Mouse (Mus musculus) CH12.LX (cell line): ENCODE data around the gene 4930539E08Rik. TPM values are rescaled to one million over a fixed set of nuclear protein-coding genes. Genes with fewer than 3 reads are reported as not detected.

Source experiments
- DNase-seq: peaks from one replicate; pipeline ENCODE4 v3.0.0-alpha.2; 2013; ENCODE audit errors: extremely low read depth
- H3K27ac ChIP-seq: 2 replicates; pipeline ENCODE4 v1.5.1; 2012; ENCODE audit warnings: low read depth, mild to moderate bottlenecking, control low read depth, moderate library complexity; ENCODE audit not compliant: insufficient read depth
- H3K27me3 ChIP-seq: replicated peaks from 2 replicates; pipeline ENCODE3; 2012; ENCODE audit warnings: inconsistent platforms
- H3K36me3 ChIP-seq, 2 experiments: replicated peaks in 1 of 2; 2 replicates each; pipeline versions ENCODE3 to v1.6.1; 2012; ENCODE audit warnings: inconsistent platforms in 1 of 2, low read length in 1 of 2, mild to moderate bottlenecking in 1 of 2, mixed read lengths in 1 of 2, moderate library complexity in 1 of 2; ENCODE audit not compliant: control insufficient read depth in 1 of 2, insufficient read depth in 1 of 2
- H3K4me1 ChIP-seq, 2 experiments: 2 replicates each; pipeline ENCODE4 v1.6.1; 2012; ENCODE audit warnings: inconsistent platforms in 1 of 2, moderate library complexity in 1 of 2; ENCODE audit not compliant: insufficient read depth in 2 of 2, control insufficient read depth in 1 of 2
- H3K4me2 ChIP-seq: 2 replicates; pipeline ENCODE4 v1.6.1; 2012; ENCODE audit warnings: low read depth, mild to moderate bottlenecking, control low read depth; ENCODE audit not compliant: poor library complexity, insufficient read depth, severe bottlenecking
- H3K4me3 ChIP-seq, 3 experiments: fragments of 150-350 bp in 1 of 3; sonication (generic) in 1 of 3; replicated peaks in 1 of 3; 2 replicates each; pipeline versions ENCODE3 to v1.5.1; 2011 to 2012; ENCODE audit warnings: low read depth in 2 of 3, low read length in 2 of 3, mild to moderate bottlenecking in 2 of 3, moderate library complexity in 2 of 3, control low read depth in 1 of 3, improper control_type of control experiment in 1 of 3, inconsistent platforms in 1 of 3, mixed read lengths in 1 of 3; ENCODE audit not compliant: poor library complexity in 1 of 3
- H3K79me2 ChIP-seq: replicated peaks from 2 replicates; pipeline ENCODE4 v1.6.1; 2012; ENCODE audit warnings: mild to moderate bottlenecking, moderate library complexity; ENCODE audit not compliant: control insufficient read depth, poor library complexity, insufficient read depth, severe bottlenecking; ENCODE audit errors: extremely low read depth
- H3K9ac ChIP-seq: 2 replicates; pipeline ENCODE4 v1.6.1; 2012; ENCODE audit warnings: low read depth, mild to moderate bottlenecking, control low read depth, moderate library complexity; ENCODE audit not compliant: insufficient read depth
- H3K9me3 ChIP-seq: replicated peaks from 2 replicates; pipeline ENCODE3; 2012; ENCODE audit warnings: low read length, inconsistent platforms, mixed read lengths
- CHD2 ChIP-seq: IDR thresholded peaks from 2 replicates; pipeline ENCODE4 v1.6.1; 2011; ENCODE audit warnings: low read length, improper control_type of control experiment
- CTCF ChIP-seq, 2 experiments: IDR thresholded peaks in 1 of 2; conservative IDR thresholded peaks in 1 of 2; 2 replicates each; pipeline ENCODE4 v1.5.1; 2011 to 2012; ENCODE audit warnings: low read depth in 2 of 2, low read length in 2 of 2, improper control_type of control experiment in 1 of 2, inconsistent platforms in 1 of 2, mild to moderate bottlenecking in 1 of 2, moderate library complexity in 1 of 2
- E2F4 ChIP-seq: IDR thresholded peaks from 2 replicates; pipeline ENCODE4 v1.6.1; 2011; ENCODE audit warnings: low read depth, low read length, improper control_type of control experiment; ENCODE audit not compliant: insufficient replicate concordance
- ELF1 ChIP-seq: IDR thresholded peaks from 2 replicates; pipeline ENCODE4 v1.6.1; 2014; ENCODE audit warnings: low read depth, mild to moderate bottlenecking, inconsistent platforms, low read length, improper control_type of control experiment
- JUN ChIP-seq: IDR thresholded peaks from 2 replicates; pipeline ENCODE4 v1.6.1; 2011; ENCODE audit warnings: low read depth, mild to moderate bottlenecking, low read length, improper control_type of control experiment, moderate library complexity; ENCODE audit not compliant: insufficient read depth
- MAFK ChIP-seq: IDR thresholded peaks from 2 replicates; pipeline ENCODE4 v1.6.1; 2011; ENCODE audit warnings: low read length, improper control_type of control experiment; ENCODE audit not compliant: insufficient replicate concordance
- MAX ChIP-seq: IDR thresholded peaks from 2 replicates; pipeline ENCODE4 v1.6.1; 2011; ENCODE audit warnings: low read length, improper control_type of control experiment
- MAZ ChIP-seq: IDR thresholded peaks from 2 replicates; pipeline ENCODE4 v1.6.1; 2012; ENCODE audit warnings: low read depth, mild to moderate bottlenecking, inconsistent platforms, low read length, improper control_type of control experiment, moderate library complexity
- MXI1 ChIP-seq: IDR thresholded peaks from 2 replicates; pipeline ENCODE4 v1.6.1; 2011; ENCODE audit warnings: mild to moderate bottlenecking, low read depth, low read length, improper control_type of control experiment
- MYC ChIP-seq: IDR thresholded peaks from 2 replicates; pipeline ENCODE4 v1.6.1; 2011; ENCODE audit warnings: low read depth, mild to moderate bottlenecking, improper control_type of control experiment, low read length
- NRF1 ChIP-seq: IDR thresholded peaks from 2 replicates; pipeline ENCODE4 v1.6.1; 2014; ENCODE audit warnings: low read depth, mild to moderate bottlenecking, inconsistent platforms, low read length, improper control_type of control experiment, moderate library complexity
- POLR2A ChIP-seq: IDR thresholded peaks from 2 replicates; pipeline ENCODE4 v1.6.1; 2011; ENCODE audit warnings: low read depth, mild to moderate bottlenecking, improper control_type of control experiment, low read length
- POLR2AphosphoS2 ChIP-seq: IDR thresholded peaks from 2 replicates; pipeline ENCODE4 v1.6.1; 2011; ENCODE audit warnings: low read depth, low read length, improper control_type of control experiment
- RCOR1 ChIP-seq: conservative IDR thresholded peaks from 2 replicates; pipeline ENCODE4 v1.6.1; 2012; ENCODE audit warnings: low read depth, mild to moderate bottlenecking, inconsistent platforms, low read length, improper control_type of control experiment
- SIN3A ChIP-seq: IDR thresholded peaks from 2 replicates; pipeline ENCODE4 v1.6.1; 2012; ENCODE audit warnings: low read length, improper control_type of control experiment, inconsistent platforms
- SMC3 ChIP-seq: IDR thresholded peaks from 2 replicates; pipeline ENCODE4 v1.6.1; 2011; ENCODE audit warnings: low read depth, low read length, improper control_type of control experiment
- TBP ChIP-seq: conservative IDR thresholded peaks from 2 replicates; pipeline ENCODE4 v1.6.1; 2011; ENCODE audit warnings: low read depth, low read length, improper control_type of control experiment
- TCF12 ChIP-seq: IDR thresholded peaks from 2 replicates; pipeline ENCODE4 v1.6.1; 2014; ENCODE audit warnings: low read depth, mild to moderate bottlenecking, inconsistent platforms, low read length, improper control_type of control experiment
- UBTF ChIP-seq: IDR thresholded peaks from 2 replicates; pipeline ENCODE4 v1.6.1; 2012; ENCODE audit warnings: low read depth, mild to moderate bottlenecking, inconsistent platforms, low read length, improper control_type of control experiment, moderate library complexity
- USF2 ChIP-seq: conservative IDR thresholded peaks from 2 replicates; pipeline ENCODE4 v1.6.1; 2011; ENCODE audit warnings: low read depth, low read length, improper control_type of control experiment
- ZKSCAN1 ChIP-seq: IDR thresholded peaks from 2 replicates; pipeline ENCODE4 v1.6.1; 2012; ENCODE audit warnings: low read depth, inconsistent platforms, low read length, improper control_type of control experiment, borderline replicate concordance
- ZMIZ1 ChIP-seq: IDR thresholded peaks from 2 replicates; pipeline ENCODE4 v1.6.1; 2012; ENCODE audit warnings: low read depth, mild to moderate bottlenecking, inconsistent platforms, low read length, improper control_type of control experiment
- dilution Hi-C: fragments of 300-500 bp; cut with MboI; formaldehyde crosslinking; loops from 2 replicates; pipeline ENCODE4 v1.14.3; 2020; ENCODE audit warnings: low sequenced_read_pairs; ENCODE audit not compliant: extremely low pct_unique_long_range_greater_than_20kb, extremely low pct_ligation_motif_present
- in situ Hi-C: fragments of 300-500 bp; cut with MboI; formaldehyde crosslinking; loops from 3 replicates; pipeline ENCODE4 v1.14.3; 2019; ENCODE audit warnings: low sequenced_read_pairs, low pct_ligation_motif_present, low pct_unique_long_range_greater_than_20kb, mixed read lengths
- polyA plus RNA-seq: library from polyadenylated mRNA; unstranded; fragments of >175 nt; gene quantifications from 2 replicates; pipeline ENCODE4 v1.2.1, GENCODE M21; 2012; ENCODE audit warnings: low read depth; ENCODE audit not compliant: insufficient read length
- total RNA-seq, 2 experiments: library from RNA; depleted of rRNA; stranded (reverse); fragments of 300-350 nt in 1 of 2; fragments of >200 nt in 1 of 2; gene quantifications; 2 replicates each; pipeline ENCODE4 v1.2.3; 2012 to 2014

Gene 4930539E08Rik
- total RNA-seq (2012; rRNA removed) (1.4 TPM in 2 replicates), total RNA-seq (2014; rRNA removed) (0.57 and 0.62 TPM in 2 replicates), polyA plus RNA-seq (1.2 and 1.4 TPM in 2 replicates)

DNA sequence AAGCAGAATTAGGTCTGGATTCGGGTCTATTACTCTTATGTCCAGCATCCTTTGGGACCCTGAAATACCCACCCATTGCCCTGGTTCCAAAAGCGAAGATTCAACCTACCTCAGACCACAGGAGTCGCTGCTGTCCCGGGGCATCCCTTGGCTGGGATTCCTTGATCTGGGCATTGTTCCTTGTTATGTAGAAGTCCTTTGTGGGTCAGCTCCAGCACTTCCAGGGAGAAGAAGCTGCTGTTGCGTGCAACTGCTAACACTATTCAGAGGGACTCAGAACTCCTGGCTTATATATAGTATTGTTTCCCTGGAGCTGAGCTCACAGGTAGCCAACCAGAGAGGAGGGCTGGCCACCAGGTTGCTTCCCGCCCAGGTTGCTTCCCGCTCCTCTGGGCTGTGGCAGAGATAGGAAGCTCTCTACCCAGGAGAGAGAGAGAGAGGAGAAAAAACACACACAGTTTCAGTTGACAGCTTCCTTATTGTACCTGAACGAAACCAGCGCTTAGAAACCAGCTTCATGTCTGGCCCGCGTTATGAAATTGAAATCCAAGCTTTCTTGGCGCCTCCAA lies at the start of gene 4930539E08Rik:
Gene 4930539E08Rik (minus strand): TSS at position 265 of the 569 bp plus-strand sequence.
- no peak within 1 kb of the TSS for H3K4me2 ChIP-seq
- no peaks in the 10 kb centered on the region for H3K36me3 ChIP-seq
- H3K4me1 ChIP-seq: no peaks in the 10 kb centered on the region; a peak in 1 of 4 replicates
- dilution Hi-C loops: no loop called here
- in situ Hi-C loops: no loop called here
- no peaks in the 10 kb centered on the region for H3K27me3 ChIP-seq
- TF ChIP-seq POLR2A (no peak), ZMIZ1 (no peak), MAX (no peak), MYC (no peak), RCOR1 (no peak), TCF12 (no peak), E2F4 (no peak), SMC3 (no peak), TBP (no peak), MAZ (no peak), CHD2 (no peak), NRF1 (no peak)
- no peaks in the 10 kb centered on the region for H3K9me3 ChIP-seq
- H3K9ac ChIP-seq: no peak within 1 kb of the TSS
- DNase-seq: no peak
- no peaks in the 10 kb centered on the region for H3K79me2 ChIP-seq
- H3K27ac ChIP-seq: no peak within 1 kb of the TSS
- no peak within 1 kb of the TSS for H3K4me3 ChIP-seq

GRCm38 (mm10) chr17:28961596-28961995 lies 46.5 kb upstream of the 4930539E08Rik start:
- no peak overlapping the region for H3K27ac ChIP-seq
- H3K4me2 ChIP-seq: no peak overlapping the region
- TF ChIP-seq JUN: no peak
- no peak for TF ChIP-seq MAFK
- TF ChIP-seq CTCF (conservative IDR thresholded peaks at IDR 0.05 in 1 of 2, IDR thresholded peaks at IDR 0.05 in 1 of 2; ENCODE audit: low read depth in 2 of 2, low read length in 2 of 2): no peak
- no peak for TF ChIP-seq NRF1
- TF ChIP-seq SIN3A: no peak
- TF ChIP-seq TCF12: no peak
- no peak for TF ChIP-seq MYC
- TF ChIP-seq POLR2AphosphoS2: no peak
- no peak for TF ChIP-seq UBTF
- TF ChIP-seq USF2: no peak
- no peak for TF ChIP-seq ZKSCAN1
- TF ChIP-seq MXI1: no peak
- no peak for TF ChIP-seq POLR2A
- no peak for TF ChIP-seq E2F4
- no peak for TF ChIP-seq ELF1
- TF ChIP-seq, all 38 proteins: peak for 0
- in situ Hi-C loops: no loop called here
- Histone ChIP-seq H3K9ac (no peak overlapping the region), H3K79me2 (peaks cover 31% of the 10 kb centered on the region), H3K27me3 (no peaks in the 10 kb centered on the region), H3K4me1 (peaks cover 4 to 77% of the 10 kb centered on the region in 2 experiments; a peak in 3 of 4 replicates), H3K9me3 (no peaks in the 10 kb centered on the region), H3K4me3 (no peak overlapping the region), H3K36me3 (peaks cover 55 to 90% of the 10 kb centered on the region in 2 experiments)
- DNase-seq: no peak
- dilution Hi-C loops: no loop called here
